Mouse (Mus musculus) liver, embryonic 14.5 days (tissue): Measurements from ENCODE around the gene Lrwd1. TPM values are rescaled to one million over a fixed set of nuclear protein-coding genes. Genes with fewer than 3 reads are reported as not detected.

Experiments used
- ATAC-seq: fragments of 200-750 bp; cut with Nextera tagmentation; 2 replicates; pipeline ENCODE4 v1.8.0; 2017; ENCODE audit warnings: moderate number of reproducible peaks, mild to moderate bottlenecking, moderate library complexity; ENCODE audit not compliant: insufficient read depth
- DNase-seq, 3 experiments: peaks; one replicate each; pipeline ENCODE4 v3.0.0-alpha.2; 2012 to 2013; ENCODE audit warnings: low read depth in 3 of 3, low spot score in 3 of 3
- H3K27ac ChIP-seq: fragments of 300-500 bp; sonication (generic); 2 replicates; pipeline ENCODE4 v1.5.1; 2014; ENCODE audit warnings: moderate library complexity, mild to moderate bottlenecking, control low read depth, inconsistent platforms
- H3K27me3 ChIP-seq: fragments of 300-500 bp; sonication (generic); 2 replicates; pipeline ENCODE4 v1.6.1; 2014; ENCODE audit warnings: mild to moderate bottlenecking, low read length, moderate library complexity; ENCODE audit not compliant: control insufficient read depth, insufficient read depth
- H3K36me3 ChIP-seq: fragments of 300-500 bp; sonication (generic); replicated peaks from 2 replicates; pipeline ENCODE4 v1.6.1; 2014; ENCODE audit warnings: low read depth; ENCODE audit not compliant: control insufficient read depth, insufficient read depth
- H3K4me1 ChIP-seq, 2 experiments: fragments of 200-500 bp in 1 of 2; fragments of 300-500 bp in 1 of 2; sonication (generic) in 1 of 2; replicated peaks; 2 replicates each; pipeline ENCODE4 v1.6.1; 2012 to 2014; ENCODE audit warnings: antibody characterized with exemption in 1 of 2, inconsistent platforms in 1 of 2, low read length in 1 of 2; ENCODE audit not compliant: control insufficient read depth in 2 of 2, insufficient read depth in 2 of 2
- H3K4me2 ChIP-seq: fragments of 300-500 bp; sonication (generic); 2 replicates; pipeline ENCODE4 v1.6.1; 2014; ENCODE audit warnings: low read depth, mild to moderate bottlenecking, control low read depth, moderate library complexity
- H3K4me3 ChIP-seq, 2 experiments: fragments of 200-500 bp in 1 of 2; fragments of 300-500 bp in 1 of 2; sonication (generic) in 1 of 2; 2 replicates each; pipeline ENCODE4 v1.5.1; 2012 to 2014; ENCODE audit warnings: low read depth in 2 of 2, low read length in 2 of 2, mild to moderate bottlenecking in 2 of 2, control low read depth in 1 of 2, inconsistent platforms in 1 of 2, moderate library complexity in 1 of 2; ENCODE audit not compliant: insufficient read depth in 1 of 2
- H3K9ac ChIP-seq: fragments of 300-500 bp; sonication (generic); replicated peaks from 2 replicates; pipeline ENCODE4 v1.6.1; 2014; ENCODE audit warnings: mild to moderate bottlenecking, control low read depth, moderate library complexity
- H3K9me3 ChIP-seq: fragments of 300-500 bp; sonication (generic); 2 replicates; pipeline ENCODE4 v1.6.1; 2016; ENCODE audit warnings: low read length, mixed read lengths; ENCODE audit not compliant: control insufficient read depth
- CTCF ChIP-seq: IDR thresholded peaks from 2 replicates; pipeline ENCODE4 v1.5.1; 2016; ENCODE audit warnings: antibody characterized with exemption, low read depth, control low read depth
- EP300 ChIP-seq: IDR thresholded peaks from 2 replicates; pipeline ENCODE4 v1.6.1; 2016; ENCODE audit warnings: antibody characterized with exemption, low read depth
- WGBS: fragments of 180-500 bp; shearing (Covaris S2); extraction: QIAGEN DNeasy Blood & Tissue Kit; methylation state at CpG from one replicate; pipeline ENCODE4 v1.1.7; 2014; ENCODE audit not compliant: insufficient replicate concordance; 5-methylcytosine and 5-hydroxymethylcytosine counted together
- polyA plus RNA-seq, 2 experiments: library from polyadenylated mRNA; depleted of rRNA in 1 of 2; stranded (reverse) in 1 of 2; unstranded in 1 of 2; fragments of >200 nt; fragmentation: Nextera tagmentation in 1 of 2; extraction: Ambion mirVana in 1 of 2; gene quantifications; 2 replicates each; pipeline versions ENCODE4 v1.2.1 to v1.2.3; 2012 to 2014

Lrwd1 gene
- polyA plus RNA-seq, 2 experiments = 34.1 to 45.2 TPM

DNA sequence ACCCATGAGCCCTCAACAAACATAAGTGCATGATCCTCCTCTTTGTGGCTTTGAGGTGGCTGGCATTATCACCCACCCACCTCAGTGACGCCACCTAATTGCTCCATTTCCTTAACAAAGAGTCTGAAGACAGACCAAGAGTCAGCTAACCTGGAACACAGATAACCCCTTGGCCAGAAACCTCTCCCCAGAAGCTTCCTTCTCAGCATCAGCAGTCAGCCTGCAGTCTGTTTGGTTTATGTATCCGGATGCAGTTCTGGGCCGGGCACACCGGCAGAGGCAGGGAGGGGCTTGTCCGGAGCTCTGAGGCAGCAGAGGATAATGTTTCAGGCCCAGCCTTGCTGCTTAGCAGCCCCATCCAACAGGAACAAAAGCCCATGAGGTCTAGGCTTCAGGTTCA lies 43.7 kb upstream of the Lrwd1 start:
- TF ChIP-seq CTCF (no peak), EP300 (no peak)
- H3K9ac ChIP-seq = no peak overlapping the region
- H3K9me3 ChIP-seq = no peaks in the 10 kb centered on the region
- no peak for ATAC-seq
- H3K4me2 ChIP-seq = no peak overlapping the region
- no peaks in the 10 kb centered on the region for H3K27me3 ChIP-seq
- H3K4me1 ChIP-seq = no peaks in the 10 kb centered on the region
- peaks cover 12% of the 10 kb centered on the region for H3K36me3 ChIP-seq
- 64% methylated on average over 5 of the region's 5 CpGs for WGBS
- no peak for DNase-seq
- no peak overlapping the region for H3K27ac ChIP-seq
- H3K4me3 ChIP-seq = no peak overlapping the region

DNA sequence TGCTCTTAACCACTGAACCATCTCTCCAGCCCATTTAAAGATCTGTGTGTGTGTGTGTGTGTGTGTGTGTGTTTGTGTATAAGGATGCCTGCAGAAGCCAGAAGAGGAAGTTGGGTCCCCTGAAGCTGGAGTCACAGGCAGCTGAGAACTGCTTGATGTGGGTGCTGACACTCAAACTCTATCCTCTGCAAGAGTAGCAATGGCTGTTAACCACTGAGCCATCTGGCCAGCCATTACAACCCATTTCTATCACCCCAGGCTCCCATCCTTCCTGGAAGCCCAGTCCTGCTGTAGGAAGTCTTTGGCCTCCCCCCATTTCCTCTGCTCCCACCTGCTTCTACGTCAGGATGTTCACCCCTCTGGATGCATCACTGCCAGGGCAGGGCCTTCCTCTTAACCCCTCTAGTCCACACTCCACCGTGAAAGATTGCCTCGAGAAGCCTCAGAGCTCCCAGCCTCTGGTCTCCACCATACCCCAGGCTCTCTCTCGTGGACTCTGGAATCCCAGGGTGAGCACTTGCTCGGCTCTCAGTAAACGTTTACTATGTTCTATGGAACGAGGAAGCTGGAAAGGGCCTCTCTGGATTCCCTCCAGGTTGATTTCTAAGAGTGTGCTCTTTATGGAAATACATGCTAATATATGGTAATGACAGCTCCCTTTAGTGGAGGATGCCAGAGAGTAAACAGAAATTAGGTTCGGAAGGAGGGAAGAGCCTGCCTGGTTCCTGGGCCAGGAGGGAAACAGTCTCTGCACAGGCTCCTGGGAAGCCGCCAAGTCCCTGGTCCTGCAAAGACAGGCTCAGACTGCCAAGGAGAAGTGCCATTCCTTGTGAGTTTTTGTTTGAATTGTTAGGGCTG lies 38.0 kb upstream of the Lrwd1 start:
- Histone ChIP-seq H3K9me3 (no peaks in the 10 kb centered on the region), H3K4me3 (no peak overlapping the region), H3K9ac (no peak overlapping the region), H3K27ac (no peak overlapping the region), H3K27me3 (no peaks in the 10 kb centered on the region), H3K4me2 (no peak overlapping the region), H3K36me3 (no peaks in the 10 kb centered on the region; the same call in 1 of the 2 replicates), H3K4me1 (peaks cover 0 to 15% of the 10 kb centered on the region in 2 experiments; a peak in 3 of 4 replicates)
- TF ChIP-seq CTCF (no peak), EP300 (no peak)
- no peak for ATAC-seq
- WGBS = 38% methylated on average over 9 of the region's 9 CpGs
- DNase-seq = no peak

DNA sequence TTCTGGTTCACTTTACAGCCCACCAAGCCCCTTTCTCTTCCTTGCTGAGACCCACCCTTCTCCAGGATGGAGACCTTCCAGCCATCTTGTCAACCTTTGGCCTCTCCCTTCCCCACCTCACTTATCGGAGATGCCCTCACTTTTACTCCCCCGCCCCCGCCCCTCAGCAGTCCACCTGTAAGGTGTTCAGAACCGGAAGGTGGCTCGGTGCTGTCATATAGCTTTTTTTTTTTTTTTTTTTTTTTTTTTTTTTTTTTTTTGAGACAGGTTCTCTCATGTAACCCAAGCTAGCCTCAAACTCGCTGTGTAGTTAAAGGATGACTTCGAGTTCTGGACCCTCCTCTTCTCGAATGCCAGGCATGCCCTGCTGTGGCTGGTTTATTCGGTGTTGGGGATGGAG lies 37.1 kb upstream of the Lrwd1 start:
- Histone ChIP-seq H3K9me3 (peaks cover 4% of the 10 kb centered on the region), H3K9ac (no peak overlapping the region), H3K27ac (no peak overlapping the region), H3K4me2 (no peak overlapping the region), H3K4me3 (no peak overlapping the region), H3K4me1 (peaks cover 0 to 15% of the 10 kb centered on the region in 2 experiments; a peak in 3 of 4 replicates), H3K27me3 (no peaks in the 10 kb centered on the region), H3K36me3 (no peaks in the 10 kb centered on the region)
- DNase-seq (no peak), ATAC-seq (no peak)
- TF ChIP-seq CTCF = no peak
- TF ChIP-seq EP300 = no peak
- WGBS = 62% methylated on average over 9 of the region's 9 CpGs

DNA sequence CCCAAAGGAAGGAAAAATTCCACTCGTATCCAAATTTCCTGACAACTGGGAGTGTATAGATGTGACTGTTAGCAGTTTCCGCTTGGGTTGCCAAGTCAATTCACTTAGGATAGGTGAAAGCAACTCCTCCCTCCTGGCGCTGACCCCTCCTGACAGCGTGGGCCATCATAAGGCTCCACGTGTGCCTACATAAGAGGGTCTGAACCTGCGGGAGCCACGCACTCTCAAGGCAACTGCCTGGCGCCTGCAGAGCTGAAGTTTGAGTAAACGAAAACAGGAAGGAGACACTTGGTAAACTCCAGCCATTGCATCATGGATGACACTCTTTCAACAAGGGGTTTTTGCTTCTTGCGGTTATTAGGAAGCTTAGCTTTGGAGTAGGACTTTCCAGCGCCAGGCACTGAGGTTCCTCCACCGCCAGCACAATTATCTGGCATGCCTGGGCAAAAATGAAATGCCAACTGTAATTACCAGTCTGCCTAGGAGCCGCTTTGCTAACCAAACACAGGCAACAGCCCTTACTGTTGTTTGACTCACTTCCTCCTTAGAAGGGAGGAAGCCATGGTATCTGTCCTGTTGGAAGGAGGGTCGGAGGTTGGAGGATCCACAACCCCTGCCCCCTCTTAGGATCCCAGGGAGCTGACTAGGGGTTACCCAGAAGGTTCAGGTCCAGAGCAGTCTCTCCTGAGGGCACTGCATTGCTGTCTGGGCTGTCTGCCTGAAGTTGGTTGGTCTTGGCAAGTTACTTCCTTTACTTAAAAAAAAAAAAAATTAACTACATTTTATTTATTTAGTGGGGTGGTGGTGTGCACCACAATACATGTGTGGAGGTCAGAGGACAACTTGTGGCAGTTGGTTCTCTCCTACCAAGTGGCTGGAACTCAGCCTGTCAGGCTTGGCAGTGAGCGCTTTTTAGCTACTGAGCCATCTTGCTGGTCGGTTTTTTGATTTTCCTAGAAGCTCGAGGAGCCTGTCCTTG lies 35.8 kb upstream of the Lrwd1 start:
- WGBS = 13% methylated on average over 17 of the region's 17 CpGs
- peak overlapping the region; percentile 71 for H3K9ac ChIP-seq
- DNase-seq (peak in 1 of 3 experiments; percentile 30), ATAC-seq (peak; percentile 38; the same call in 1 of the 2 replicates)
- H3K27me3 ChIP-seq = no peaks in the 10 kb centered on the region
- peaks cover 4% of the 10 kb centered on the region for H3K9me3 ChIP-seq
- TF ChIP-seq EP300 = no peak
- no peak for TF ChIP-seq CTCF
- peak overlapping the region; percentile 58 to 65 for H3K4me3 ChIP-seq
- H3K4me1 ChIP-seq = peaks cover 0 to 15% of the 10 kb centered on the region in 2 experiments; a peak in 3 of 4 replicates
- peak overlapping the region; percentile 1; the same call in 1 of the 2 replicates for H3K27ac ChIP-seq
- H3K4me2 ChIP-seq = peak overlapping the region; percentile 81
- no peaks in the 10 kb centered on the region for H3K36me3 ChIP-seq
